Comparison of ENCODE assay signal across 8 mouse cellular contexts in the genomic region with DNA sequence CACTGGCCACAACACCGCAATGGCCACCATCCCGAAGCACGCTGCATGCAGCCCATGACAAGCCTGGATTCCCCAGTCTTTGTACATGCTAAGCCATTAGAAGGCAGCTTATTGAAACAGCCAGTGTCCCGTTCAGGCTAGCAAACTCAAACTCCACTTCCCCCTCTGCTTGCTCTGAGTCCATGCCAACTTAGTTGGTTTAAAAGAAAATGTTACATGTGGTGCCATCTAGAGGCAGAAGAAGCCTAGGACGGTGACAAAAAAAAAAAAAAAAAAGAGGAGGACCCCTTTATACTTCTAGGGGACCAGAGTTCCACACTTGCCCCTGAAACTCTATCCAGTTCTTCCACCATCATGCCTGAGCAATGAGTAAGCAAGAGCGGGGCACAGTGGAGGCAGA.
A peak's percentile ranks its signal among the peaks of the same experiment; 100 is the strongest.
DNase-seq lines count a peak whose midpoint lies in the region; ATAC-seq and TF ChIP-seq lines count a peak whose summit lies in the region.
"Had no signal": no experiment of that assay in that cellular context is flagged by ENCODE, and none has a peak within 500 bp of the region (broad histone marks: within the 10 kb centered on the region; RNA-seq: fewer than 3 reads in every experiment).

No protein-coding gene starts in this region.

- TF ChIP-seq POLR2A in CH12.LX (IDR thresholded peaks at IDR 0.05; ENCODE audit: low read depth, low read length): no peak

- H3K4me1 ChIP-seq in kidney, embryonic 15.5 days: peaks cover 7% of the 10 kb centered on the region
- H3K4me1 ChIP-seq in CH12.LX (ENCODE audit: control insufficient read depth in 1 of 2, insufficient read depth in 2 of 2): no peaks in the 10 kb centered on the region
- peaks cover 11% of the 10 kb centered on the region for H3K4me1 ChIP-seq in lung, postnatal 0 days (ENCODE audit: insufficient read depth, low read depth, low read length)

- dilution Hi-C loops in CH12.LX (cut with MboI; ENCODE audit: extremely low pct_ligation_motif_present, extremely low pct_unique_long_range_greater_than_20kb, low sequenced_read_pairs): no loop called here

- no peaks in the 10 kb centered on the region for H3K27me3 ChIP-seq in kidney, embryonic 15.5 days
- no peaks in the 10 kb centered on the region for H3K27me3 ChIP-seq in CH12.LX (replicated peaks)
- no peaks in the 10 kb centered on the region for H3K27me3 ChIP-seq in lung, postnatal 0 days (replicated peaks; ENCODE audit: insufficient read depth, low read length)

- H3K9me3 ChIP-seq in kidney, embryonic 15.5 days (replicated peaks): no peaks in the 10 kb centered on the region
- H3K9me3 ChIP-seq in CH12.LX (replicated peaks; ENCODE audit: low read length): no peaks in the 10 kb centered on the region
- no peaks in the 10 kb centered on the region for H3K9me3 ChIP-seq in lung, postnatal 0 days (ENCODE audit: low read length)

- H3K27ac ChIP-seq in kidney, embryonic 15.5 days: no peak overlapping the region
- no peak overlapping the region for H3K27ac ChIP-seq in CH12.LX (ENCODE audit: insufficient read depth, low read depth)
- H3K27ac ChIP-seq in lung, postnatal 0 days (ENCODE audit: low read length): 0 out of 2 replicates have a peak overlapping the region, but pooled peaks have one; percentile 15

- H3K36me3 ChIP-seq in kidney, embryonic 15.5 days: no peaks in the 10 kb centered on the region
- H3K36me3 ChIP-seq in CH12.LX (replicated peaks in 1 of 2; ENCODE audit: control insufficient read depth in 1 of 2, insufficient read depth in 1 of 2, low read length in 1 of 2): no peaks in the 10 kb centered on the region
- H3K36me3 ChIP-seq in lung, postnatal 0 days (ENCODE audit: insufficient read depth, low read length): no peaks in the 10 kb centered on the region

- no peak overlapping the region for H3K4me2 ChIP-seq in kidney, embryonic 15.5 days
- H3K4me2 ChIP-seq in CH12.LX (ENCODE audit: insufficient read depth, low read depth, poor library complexity, severe bottlenecking): no peak overlapping the region
- no peak overlapping the region for H3K4me2 ChIP-seq in lung, postnatal 0 days (replicated peaks; ENCODE audit: low read depth, low read length)

- WGBS in kidney, embryonic 15.5 days: 65% methylated on average over 6 of the region's 6 CpGs
- WGBS in lung, postnatal 0 days: 66% methylated on average over 6 of the region's 6 CpGs

- TF ChIP-seq EP300 in CH12.LX (IDR thresholded peaks at IDR 0.05; ENCODE audit: low read length): no peak
- TF ChIP-seq EP300 in lung, postnatal 0 days (IDR thresholded peaks at IDR 0.05): no peak

- in situ Hi-C loops in CH12.LX (cut with MboI; ENCODE audit: low pct_ligation_motif_present, low pct_unique_long_range_greater_than_20kb, low sequenced_read_pairs): no loop called here

- ATAC-seq in kidney, embryonic 15.5 days (replicated peaks; ENCODE audit: low FRiP score): no peak; the same call in 1 of the 2 replicates
- ATAC-seq in lung, postnatal 0 days: no peak
- ATAC-seq in monocyte, adult 5-6 weeks (replicated peaks; ENCODE audit: insufficient number of reproducible peaks, low FRiP score, low TSS enrichment, poor library complexity, severe bottlenecking): no peak; the same call in 1 of the 2 replicates

- no peaks in the 10 kb centered on the region for H3K79me2 ChIP-seq in CH12.LX (replicated peaks; ENCODE audit: control insufficient read depth, extremely low read depth, insufficient read depth, poor library complexity, severe bottlenecking)

- TF ChIP-seq RAD21 in CH12.LX (IDR thresholded peaks at IDR 0.05; ENCODE audit: low read depth, low read length): peak; percentile 20

- peak; percentile 56 for DNase-seq in kidney, adult 9 months
- DNase-seq in A20 (ENCODE audit: low read depth, low spot score) (peak; percentile 18), CH12.LX (ENCODE audit: extremely low read depth) (peak; percentile 24)
- DNase-seq in lung, postnatal 0 days (ENCODE audit: low spot score): peak; percentile 85
- DNase-seq in right cerebral cortex, postnatal 36 days (ENCODE audit: low spot score in 2 of 2): no peak
- DNase-seq: gastrocnemius, postnatal 36 days had no signal

- peak in 1 of 2 experiments; percentile 54; a peak in 2 of 4 replicates for TF ChIP-seq CTCF in CH12.LX (conservative IDR thresholded peaks at IDR 0.05 in 1 of 2, IDR thresholded peaks at IDR 0.05 in 1 of 2; ENCODE audit: low read depth in 2 of 2, low read length in 2 of 2)
- TF ChIP-seq CTCF in lung, postnatal 0 days (IDR thresholded peaks at IDR 0.05): peak; percentile 64

- H3K4me3 ChIP-seq in kidney, embryonic 15.5 days (replicated peaks): no peak overlapping the region
- H3K4me3 ChIP-seq in CH12.LX (replicated peaks in 1 of 3; ENCODE audit: low read depth in 2 of 3, low read length in 2 of 3, poor library complexity in 1 of 3): no peak overlapping the region
- no peak overlapping the region for H3K4me3 ChIP-seq in lung, postnatal 0 days (ENCODE audit: low read depth, low read length)

- H3K9ac ChIP-seq in kidney, embryonic 15.5 days: no peak overlapping the region
- H3K9ac ChIP-seq in CH12.LX (ENCODE audit: insufficient read depth, low read depth): no peak overlapping the region
- no peak overlapping the region for H3K9ac ChIP-seq in lung, postnatal 0 days (replicated peaks; ENCODE audit: low read depth)

TF ChIP-seq in CH12.LX, 34 proteins besides CTCF, POLR2A, EP300 and RAD21:
- TF ChIP-seq ZNF384 (IDR thresholded peaks at IDR 0.05; ENCODE audit: low read depth, low read length) (peak; percentile 95), PAX5 (IDR thresholded peaks at IDR 0.05; ENCODE audit: low read length) (no peak), BHLHE40 (IDR thresholded peaks at IDR 0.05; ENCODE audit: low read depth, low read length) (no peak), SMC3 (IDR thresholded peaks at IDR 0.05; ENCODE audit: low read depth, low read length) (peak; percentile 47), JUND (conservative IDR thresholded peaks at IDR 0.05; ENCODE audit: low read depth, low read length) (no peak), IRF4 (IDR thresholded peaks at IDR 0.05; ENCODE audit: low read depth, low read length) (no peak), NRF1 (IDR thresholded peaks at IDR 0.05; ENCODE audit: low read depth, low read length) (no peak)

Comparison
In these comparisons a context has a peak if more than half of its experiments do, and no peak if none do; other contexts are left out.
1. DNase-seq: peak in kidney, adult 9 months (single experiment), A20 (single experiment), CH12.LX (single experiment) and lung, postnatal 0 days (single experiment); none in right cerebral cortex, postnatal 36 days (0 of 2).